Mouse (Mus musculus) cortical plate, adult 2 months (tissue): Measurements from ENCODE around the gene Crybb3. TPM values are rescaled to one million over a fixed set of nuclear protein-coding genes. Genes with fewer than 3 reads are reported as not detected.

Experiments used
- H3K27ac ChIP-seq: fragments of 200-500 bp; 2 replicates; pipeline ENCODE4 v1.5.1; 2012; ENCODE audit warnings: low read length, control low read depth, inconsistent platforms; ENCODE audit not compliant: insufficient read depth
- H3K4me1 ChIP-seq: fragments of 200-500 bp; 2 replicates; pipeline ENCODE4 v1.6.1; 2011; ENCODE audit warnings: low read length; ENCODE audit not compliant: control insufficient read depth, insufficient read depth
- H3K4me3 ChIP-seq: fragments of 200-500 bp; 2 replicates; pipeline ENCODE4 v1.5.1; 2011; ENCODE audit warnings: mild to moderate bottlenecking, low read length, control low read depth; ENCODE audit not compliant: insufficient read depth
- CTCF ChIP-seq: fragments of 200-500 bp; IDR thresholded peaks from 2 replicates; pipeline ENCODE4 v1.5.1; 2011; ENCODE audit warnings: mild to moderate bottlenecking, control low read depth, low read length; ENCODE audit not compliant: insufficient read depth; ENCODE audit errors: extremely low read depth
- POLR2A ChIP-seq: fragments of 200-500 bp; IDR thresholded peaks from 2 replicates; pipeline ENCODE4 v1.6.1; 2011; ENCODE audit warnings: mild to moderate bottlenecking, low read length, control low read depth; ENCODE audit not compliant: insufficient read depth; ENCODE audit errors: extremely low read depth
- polyA plus RNA-seq: library from polyadenylated mRNA; depleted of rRNA; stranded (reverse); fragments of >200 nt; gene quantifications from 2 replicates; pipeline ENCODE4 v1.2.3, GENCODE M21; 2012

The Crybb3 gene
- polyA plus RNA-seq, 1 experiment: 4.6 TPM

DNA sequence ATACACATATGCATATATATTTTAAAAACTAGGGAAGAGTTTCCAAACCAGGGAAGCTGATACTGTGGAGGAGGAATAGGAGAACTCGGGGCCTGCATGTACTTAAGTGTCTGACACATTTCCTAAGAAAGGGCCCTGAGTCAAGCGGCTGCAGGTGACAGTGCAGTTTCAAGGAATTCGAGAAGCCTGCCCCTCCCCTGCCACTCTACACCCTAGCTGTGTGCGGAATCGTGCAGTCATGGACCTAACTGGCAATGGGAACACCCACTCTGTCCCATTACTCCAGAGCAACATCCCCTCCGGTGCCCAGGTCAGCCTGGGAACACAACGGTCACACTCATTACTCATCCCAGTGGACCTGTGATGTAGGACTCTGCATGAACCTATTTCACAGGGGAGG, 25.2 kb upstream of the Crybb3 start:
- Histone ChIP-seq H3K27ac (no peak overlapping the region), H3K4me1 (peaks cover 15% of the 10 kb centered on the region), H3K4me3 (no peak overlapping the region)
- TF ChIP-seq POLR2A (no peak), CTCF (no peak)

GRCm38 (mm10) chr5:113105481-113105880, 24.1 kb upstream of the Crybb3 start:
- Histone ChIP-seq H3K4me3 (no peak overlapping the region), H3K27ac (no peak overlapping the region), H3K4me1 (peaks cover 11% of the 10 kb centered on the region)
- TF ChIP-seq CTCF: no peak
- no peak for TF ChIP-seq POLR2A

DNA sequence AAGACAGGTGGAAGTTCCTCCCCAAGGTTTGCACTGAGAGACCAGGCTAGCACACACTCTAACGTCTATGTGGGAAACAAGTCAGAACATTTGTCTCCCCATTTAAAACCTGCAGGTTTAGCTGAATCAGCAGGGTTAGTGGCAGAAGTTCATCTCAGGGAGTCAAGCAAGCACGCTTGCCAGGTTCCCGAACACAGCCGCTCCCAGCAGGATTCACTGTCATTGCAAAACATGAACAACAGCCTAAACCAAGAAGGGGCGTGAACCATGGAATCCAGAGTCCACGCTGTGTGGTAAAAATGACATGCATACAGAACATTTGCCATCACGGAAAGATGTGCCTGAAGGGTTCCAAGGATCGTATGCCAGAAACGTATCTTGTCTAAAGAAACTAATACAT, 23.7 kb upstream of the Crybb3 start:
- Histone ChIP-seq H3K27ac (no peak overlapping the region), H3K4me1 (peaks cover 11% of the 10 kb centered on the region), H3K4me3 (no peak overlapping the region)
- TF ChIP-seq CTCF (no peak), POLR2A (no peak)

- TF ChIP-seq CTCF (no peak), POLR2A (no peak)
- Histone ChIP-seq H3K4me1 (peaks cover 11% of the 10 kb centered on the region), H3K4me3 (no peak overlapping the region), H3K27ac (peak overlapping the region; percentile 62; the same call in 1 of the 2 replicates)
Measured at GRCm38 (mm10) chr5:113102455-113102854, 21.1 kb upstream of the Crybb3 start.

- TF ChIP-seq CTCF (no peak), POLR2A (no peak)
- Histone ChIP-seq H3K4me3 (no peak overlapping the region), H3K27ac (no peak overlapping the region), H3K4me1 (peaks cover 9% of the 10 kb centered on the region)
Measured at GRCm38 (mm10) chr5:113101457-113101856, 20.1 kb upstream of the Crybb3 start.

- TF ChIP-seq CTCF (no peak), POLR2A (no peak)
- no peak overlapping the region for H3K27ac ChIP-seq
Measured at GRCm38 (mm10) chr5:113100422-113100821, 19.0 kb upstream of the Crybb3 start.

GRCm38 (mm10) chr5:113099546-113099945, 18.2 kb upstream of the Crybb3 start:
- TF ChIP-seq CTCF (peak; percentile 100), POLR2A (no peak)
- H3K4me1 ChIP-seq: peaks cover 8% of the 10 kb centered on the region
- H3K4me3 ChIP-seq: no peak overlapping the region
- no peak overlapping the region for H3K27ac ChIP-seq

More at GRCm38 (mm10) chr5:113100422-113100821, 19.0 kb upstream of the Crybb3 start:
- no peak overlapping the region for H3K4me3 ChIP-seq
- H3K4me1 ChIP-seq: peaks cover 9% of the 10 kb centered on the region

DNA sequence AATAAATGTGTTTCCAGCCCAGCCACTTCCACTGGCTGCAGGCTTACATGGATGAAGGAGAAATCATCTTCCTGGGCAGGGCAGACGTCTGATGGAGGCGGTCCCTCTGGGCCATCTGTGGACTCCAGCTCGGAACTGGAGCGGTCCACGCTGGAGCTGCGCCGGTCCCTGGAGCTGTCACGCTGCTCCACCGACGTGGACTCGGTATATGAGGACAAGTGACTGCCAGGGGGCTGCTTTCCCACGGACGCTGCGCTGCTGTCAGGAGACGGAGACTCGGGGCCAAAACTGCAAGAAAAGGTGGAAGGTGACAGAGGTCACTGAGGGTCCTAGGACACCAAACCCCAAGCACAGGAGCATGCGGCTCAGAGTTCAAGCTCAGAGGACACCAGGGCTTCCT, 16.2 kb upstream of the Crybb3 start:
- Histone ChIP-seq H3K4me3 (no peak overlapping the region), H3K27ac (no peak overlapping the region), H3K4me1 (peaks cover 4% of the 10 kb centered on the region)
- TF ChIP-seq POLR2A (no peak), CTCF (no peak)

- TF ChIP-seq CTCF (no peak), POLR2A (no peak)
- Histone ChIP-seq H3K4me3 (no peak overlapping the region), H3K27ac (no peak overlapping the region), H3K4me1 (no peaks in the 10 kb centered on the region)
Measured at GRCm38 (mm10) chr5:113095456-113095855, 14.1 kb upstream of the Crybb3 start.

GRCm38 (mm10) chr5:113092406-113092805, 11.0 kb upstream of the Crybb3 start:
- TF ChIP-seq POLR2A: no peak
- no peak for TF ChIP-seq CTCF
- H3K4me1 ChIP-seq: no peaks in the 10 kb centered on the region
- H3K27ac ChIP-seq: no peak overlapping the region
- no peak overlapping the region for H3K4me3 ChIP-seq

GRCm38 (mm10) chr5:113091162-113091561, 9.8 kb upstream of the Crybb3 start:
- H3K4me1 ChIP-seq: peaks cover 1% of the 10 kb centered on the region; the same call in 1 of the 2 replicates
- H3K4me3 ChIP-seq: no peak overlapping the region
- H3K27ac ChIP-seq: no peak overlapping the region
- TF ChIP-seq POLR2A (no peak), CTCF (peak; percentile 83)
